Mouse (Mus musculus) heart, adult 18-20 months (tissue): ENCODE results near the gene Tmem234. TPM values are rescaled to one million over a fixed set of nuclear protein-coding genes. Genes with fewer than 3 reads are reported as not detected.

ENCODE experiments used
- DNase-seq, 2 experiments: peaks; one replicate each; pipeline ENCODE4 v3.0.0; 2021 to 2022; ENCODE audit warnings: mixed read lengths in 1 of 2
- total RNA-seq, 2 experiments: library from RNA; stranded (reverse); gene quantifications; 2 replicates each; pipeline ENCODE4 v1.2.3; 2021

Gene Tmem234
- total RNA-seq, 2 experiments from 2014 or later, result 40.6 to 45.1 TPM

- no peak for DNase-seq
Observed at GRCm38 (mm10) chr4:129622120-129622802, 21.8 kb downstream of the Tmem234 start.

DNA sequence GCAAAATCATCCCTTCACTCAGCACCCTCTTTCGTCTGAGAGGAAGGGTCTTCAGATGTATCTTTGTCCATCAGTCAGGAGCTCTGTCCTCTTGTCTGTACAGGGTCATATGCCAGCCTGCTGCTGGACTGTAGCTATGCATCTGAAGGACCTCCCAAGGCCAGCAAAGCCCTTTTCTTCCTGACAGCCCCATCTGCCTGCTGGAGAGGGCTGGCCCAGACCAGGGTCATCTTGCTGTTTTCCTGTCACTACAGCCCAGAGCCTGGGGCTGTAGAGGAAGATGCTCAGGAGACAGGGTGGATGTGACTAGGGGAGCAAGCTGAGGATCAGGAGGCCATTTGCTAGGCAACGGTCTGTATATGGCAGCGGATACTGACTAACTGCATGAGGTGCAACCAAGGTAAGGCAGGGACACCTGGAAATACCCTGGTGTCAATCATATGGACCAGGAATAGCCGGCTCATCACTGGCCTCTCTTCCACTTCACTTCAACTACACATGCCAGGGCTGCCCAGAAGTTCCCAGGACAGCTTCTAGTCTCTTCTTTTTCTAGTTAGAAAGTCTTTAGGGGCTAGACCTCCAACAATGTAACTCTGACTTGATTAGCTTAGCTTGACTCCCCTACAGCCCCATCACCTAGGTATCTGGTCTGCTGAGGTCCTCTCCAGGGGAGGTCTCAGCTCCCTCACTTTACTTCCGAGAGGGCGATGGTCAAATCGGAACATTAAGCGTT, 22.5 kb downstream of the Tmem234 start:
- no peak for DNase-seq

- peak; percentile 79 for DNase-seq
Observed at GRCm38 (mm10) chr4:129623681-129624091, 23.2 kb downstream of the Tmem234 start, which contains the start of gene Ccdc28b. Gene Ccdc28b (minus strand): TSS chr4:129623947.

GRCm38 (mm10) chr4:129624281-129625028, 24.0 kb downstream of the Tmem234 start:
- peak; percentile 86 to 95 for DNase-seq

DNA sequence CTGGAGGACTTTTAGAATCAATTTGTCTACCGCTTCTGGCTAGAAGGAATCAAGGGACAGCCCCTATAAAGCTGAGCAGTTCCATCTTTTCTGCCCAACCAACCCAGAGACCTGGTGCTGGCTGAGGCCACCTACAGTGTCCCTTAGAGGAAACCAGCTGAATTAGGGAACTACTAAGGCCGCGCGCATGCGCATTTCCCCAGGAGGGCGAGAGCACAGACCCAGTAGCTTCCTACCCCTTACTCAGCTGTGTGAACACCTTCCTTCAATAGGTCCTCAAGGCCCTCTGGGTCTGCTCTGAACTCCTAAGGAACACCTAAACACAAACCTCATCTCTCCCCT, 24.5 kb downstream of the Tmem234 start:
- DNase-seq, result peak; percentile 59 to 67

DNA sequence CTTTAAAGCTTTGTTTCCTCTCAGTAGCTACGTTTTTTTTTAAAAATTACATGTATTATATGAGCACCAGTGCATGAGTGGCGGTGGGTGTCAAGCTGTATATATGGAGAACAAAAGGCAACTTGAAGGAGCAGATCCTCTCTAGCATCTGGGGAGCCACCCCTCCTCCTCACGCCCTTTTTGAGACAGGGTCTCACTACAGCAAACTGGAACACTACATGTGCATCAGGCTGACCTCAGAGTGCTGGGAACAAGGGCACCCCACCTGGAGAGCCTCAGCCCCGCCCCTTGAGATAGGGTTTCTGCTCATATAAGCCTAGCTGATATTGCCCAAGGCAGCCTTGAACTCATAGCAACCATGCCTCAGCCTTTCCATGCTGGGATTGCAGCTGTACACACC, 25.0 kb downstream of the Tmem234 start:
- DNase-seq, result no peak

- no peak for DNase-seq
Observed at GRCm38 (mm10) chr4:129626035-129626434, 25.6 kb downstream of the Tmem234 start.

- DNase-seq, result peak in 1 of 2 experiments; percentile 31
Observed at GRCm38 (mm10) chr4:129630944-129631343, 30.5 kb downstream of the Tmem234 start.

- DNase-seq, result no peak
Observed at GRCm38 (mm10) chr4:129631867-129632266, 31.4 kb downstream of the Tmem234 start.

DNA sequence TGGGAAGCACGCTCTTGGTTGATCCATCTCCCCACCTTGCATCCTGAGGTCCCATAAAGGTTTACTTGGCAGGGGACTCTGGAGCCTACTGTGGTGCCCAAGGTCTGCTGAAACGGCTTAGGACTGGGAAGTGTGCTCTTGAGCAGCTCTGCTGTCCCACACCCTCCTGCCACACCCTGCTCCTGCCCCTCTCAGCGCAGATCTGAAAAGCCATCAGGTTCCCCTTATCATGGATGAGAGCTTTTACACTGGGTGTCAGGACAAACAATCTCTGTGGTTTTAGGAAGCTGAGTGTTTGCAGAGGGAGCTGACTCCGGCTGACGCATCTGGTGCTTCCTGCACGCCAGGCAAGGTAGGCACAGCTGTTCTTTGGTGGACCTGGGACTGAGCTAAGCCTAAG, 33.4 kb downstream of the Tmem234 start:
- DNase-seq, result no peak

GRCm38 (mm10) chr4:129639221-129639620, 38.8 kb downstream of the Tmem234 start:
- no peak for DNase-seq

GRCm38 (mm10) chr4:129640101-129640637, 39.7 kb downstream of the Tmem234 start:
- peak; percentile 45 to 63 for DNase-seq

DNA sequence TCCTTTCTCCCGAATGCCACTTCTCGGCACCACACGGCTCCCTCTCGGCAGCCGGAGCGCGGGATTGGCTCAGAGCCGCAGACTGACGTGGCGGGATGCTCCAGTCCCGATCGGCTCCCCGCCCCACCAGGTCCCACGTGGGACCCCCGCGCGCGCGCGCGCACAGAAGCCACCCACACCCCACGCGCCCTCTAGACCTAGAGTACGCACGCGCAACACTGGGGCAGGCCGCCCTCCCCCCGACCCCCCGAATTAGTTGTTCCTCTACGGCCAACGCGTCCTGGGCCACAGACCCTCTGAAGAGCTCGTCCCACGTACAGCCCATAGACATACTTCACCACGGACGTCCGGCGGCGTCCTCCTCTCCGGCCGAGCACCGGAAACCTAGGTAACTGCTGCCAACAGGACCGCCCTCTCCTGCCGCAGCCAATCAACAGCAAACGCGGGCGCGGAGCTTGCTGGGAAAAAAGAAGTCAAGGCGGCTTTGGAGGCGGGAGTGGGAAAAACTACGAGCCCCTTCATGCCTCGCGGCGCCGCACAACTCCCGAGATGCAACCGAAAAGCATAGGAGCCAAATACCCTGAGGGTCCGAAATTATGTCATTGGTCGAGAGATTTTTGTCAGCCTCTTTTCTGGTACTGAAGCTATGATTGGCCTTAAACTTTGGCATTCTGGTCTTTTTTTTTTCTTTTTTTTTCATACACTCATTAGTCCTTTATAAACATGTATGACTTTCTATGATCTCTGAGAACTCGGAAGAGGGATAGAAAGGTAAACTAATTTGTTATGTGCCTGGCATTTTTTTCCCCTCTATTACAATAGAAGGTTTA, 40.4 kb downstream of the Tmem234 start, which contains the start of gene Txlna:
TSS of gene Txlna (minus strand) at position 428 of the 830 bp plus-strand sequence.
- peak; percentile 98 for DNase-seq

DNA sequence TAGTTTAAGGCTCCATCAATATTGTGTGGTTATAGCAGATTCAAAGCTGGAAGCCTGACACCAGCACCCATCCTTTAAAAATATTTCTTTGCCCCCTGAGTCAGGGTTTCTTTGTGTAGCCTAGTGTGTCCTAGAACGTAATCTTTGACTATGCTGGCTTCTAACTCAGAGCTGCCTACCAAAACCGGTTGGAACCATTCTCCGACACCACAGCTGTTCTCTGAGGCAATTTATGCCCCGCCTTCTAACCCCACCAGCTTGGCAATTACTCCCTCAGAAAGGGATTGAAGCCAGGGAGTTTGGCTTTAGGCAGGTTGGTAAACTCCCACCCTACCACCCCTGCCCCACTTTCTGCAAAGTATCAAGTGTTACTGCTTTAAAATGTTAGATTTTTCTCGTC, 41.3 kb downstream of the Tmem234 start:
- no peak for DNase-seq

DNA sequence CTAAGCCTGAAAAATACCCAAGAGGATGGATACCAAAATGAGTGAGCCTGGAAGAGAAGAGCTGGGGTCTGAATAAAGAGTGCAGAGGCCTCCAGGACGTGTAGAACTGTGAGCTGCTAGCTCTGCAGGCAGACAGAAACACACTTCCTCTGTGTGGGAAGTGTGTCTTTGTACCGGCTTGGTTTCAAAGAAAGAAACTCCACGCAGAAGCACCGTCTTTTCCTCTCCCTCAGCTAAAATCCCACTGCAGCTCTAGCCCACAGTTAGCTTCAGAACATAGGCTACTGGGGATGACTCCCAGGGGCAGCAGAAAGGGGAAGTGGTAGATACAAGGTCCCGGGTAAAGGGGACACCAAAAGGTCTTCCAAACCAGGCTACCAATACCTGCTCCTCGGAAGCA, 44.7 kb downstream of the Tmem234 start:
- DNase-seq, result no peak

- no peak for DNase-seq
Observed at GRCm38 (mm10) chr4:129648656-129649055, 48.2 kb downstream of the Tmem234 start.

- no peak for DNase-seq
Observed at GRCm38 (mm10) chr4:129650359-129650758, 49.9 kb downstream of the Tmem234 start.

GRCm38 (mm10) chr4:129654770-129655169, 54.3 kb downstream of the Tmem234 start:
- DNase-seq, result no peak

DNA sequence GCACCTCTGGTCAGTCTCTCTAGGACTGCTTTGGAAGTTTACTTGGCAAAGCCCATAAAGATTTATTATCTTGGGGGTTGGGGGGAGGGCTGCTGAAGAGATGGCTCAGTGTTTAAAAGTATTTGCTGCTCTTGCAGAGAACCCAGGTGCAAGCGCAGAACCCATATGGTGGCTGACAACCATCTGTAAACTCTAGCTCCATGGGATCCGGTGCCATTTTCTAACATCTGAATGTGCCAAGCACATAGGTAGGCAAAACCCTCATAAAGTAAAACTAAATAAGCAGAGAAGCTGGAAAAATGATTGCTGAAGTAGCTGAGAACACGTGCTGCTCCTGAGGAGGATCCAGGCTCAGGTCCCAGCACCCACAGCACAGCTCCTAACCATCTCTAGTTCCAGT, 61.1 kb downstream of the Tmem234 start:
- DNase-seq, result no peak

GRCm38 (mm10) chr4:129662255-129662813, 61.9 kb downstream of the Tmem234 start:
- DNase-seq, result no peak

DNA sequence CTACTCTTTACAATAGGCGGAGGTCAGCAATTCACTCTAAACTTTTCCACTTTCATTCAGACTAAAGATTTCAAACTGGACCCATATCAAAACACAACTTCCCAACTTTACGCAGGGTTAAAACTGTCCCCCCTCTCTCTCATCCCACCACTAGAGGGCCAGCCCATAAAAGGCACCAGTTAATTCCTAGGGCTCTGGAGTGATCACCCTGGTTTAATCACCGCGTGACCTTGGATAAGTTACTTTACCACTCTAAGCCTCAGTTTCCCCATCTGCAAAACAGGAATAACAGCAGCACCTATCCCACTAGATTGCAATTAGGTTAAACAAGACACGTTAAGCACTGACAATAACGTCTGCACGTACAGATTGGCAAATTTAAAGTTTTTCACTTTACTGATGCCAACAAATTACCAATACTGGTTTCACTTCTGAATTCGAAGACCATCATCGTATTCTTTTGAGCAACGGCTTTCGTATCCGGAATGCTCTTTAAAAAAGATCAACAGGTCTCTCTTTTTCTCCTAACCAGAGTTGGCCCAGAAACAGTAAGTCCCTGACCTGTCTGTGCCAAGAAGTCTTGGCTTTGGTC, 71.1 kb downstream of the Tmem234 start:
- DNase-seq, result peak; percentile 63 to 74
